Mouse (Mus musculus): ENCODE results near the gene Rere. TPM values are rescaled to one million over a fixed set of nuclear protein-coding genes. Genes with fewer than 3 reads are reported as not detected.
A peak's percentile ranks its signal among the peaks of the same experiment; 100 is the strongest.
"Not testable (repeated sequence)": the region's sequence is repeated elsewhere in the genome, so short reads cannot be mapped to it uniquely, and the experiment has no call there.

Rere gene
- polyA plus RNA-seq, 1 experiment from 2014 or later, result 16.0 TPM

- TF ChIP-seq EP300 (IDR thresholded peaks at IDR 0.05) (no peak), CTCF (IDR thresholded peaks at IDR 0.05) (no peak)
Measured at GRCm38 (mm10) chr4:150493258-150493937, 212.0 kb downstream of the Rere start.

GRCm38 (mm10) chr4:150493938-150494330 is 212.5 kb downstream of the Rere start:
- DNase-seq (ENCODE audit: low spot score); H3K27ac ChIP-seq (ENCODE audit: low read length); H3K4me2 ChIP-seq (replicated peaks; ENCODE audit: low read depth, low read length); H3K9me3 ChIP-seq (ENCODE audit: low read length); ATAC-seq; H3K9ac ChIP-seq (replicated peaks; ENCODE audit: low read depth); H3K4me1 ChIP-seq (ENCODE audit: insufficient read depth, low read depth, low read length); H3K4me3 ChIP-seq (ENCODE audit: low read depth, low read length); H3K36me3 ChIP-seq (ENCODE audit: insufficient read depth, low read length); H3K27me3 ChIP-seq (replicated peaks; ENCODE audit: insufficient read depth, low read length): not testable (repeated sequence)
- 91% methylated on average over 2 of the region's 5 CpGs for WGBS

More at GRCm38 (mm10) chr4:150493258-150493937, 212.0 kb downstream of the Rere start:
- Histone ChIP-seq H3K4me1 (ENCODE audit: insufficient read depth, low read depth, low read length) (peaks cover 5% of the 10 kb centered on the region; the same call in 1 of the 2 replicates), H3K27me3 (replicated peaks; ENCODE audit: insufficient read depth, low read length) (no peaks in the 10 kb centered on the region), H3K4me2 (replicated peaks; ENCODE audit: low read depth, low read length) (no peak overlapping the region), H3K9me3 (ENCODE audit: low read length) (no peaks in the 10 kb centered on the region), H3K36me3 (ENCODE audit: insufficient read depth, low read length) (no peaks in the 10 kb centered on the region), H3K9ac (replicated peaks; ENCODE audit: low read depth) (no peak overlapping the region), H3K4me3 (ENCODE audit: low read depth, low read length) (no peak overlapping the region), H3K27ac (ENCODE audit: low read length) (no peak overlapping the region)
- 53% methylated on average over 7 of the region's 7 CpGs for WGBS
- peak; percentile 50 for ATAC-seq
- DNase-seq (ENCODE audit: low spot score), result no peak

- Histone ChIP-seq H3K4me3 (ENCODE audit: low read depth, low read length) (no peak overlapping the region), H3K4me1 (ENCODE audit: insufficient read depth, low read depth, low read length) (no peaks in the 10 kb centered on the region), H3K27ac (ENCODE audit: low read length) (no peak overlapping the region), H3K27me3 (replicated peaks; ENCODE audit: insufficient read depth, low read length) (no peaks in the 10 kb centered on the region), H3K4me2 (replicated peaks; ENCODE audit: low read depth, low read length) (no peak overlapping the region), H3K9me3 (ENCODE audit: low read length) (no peaks in the 10 kb centered on the region), H3K9ac (replicated peaks; ENCODE audit: low read depth) (no peak overlapping the region), H3K36me3 (ENCODE audit: insufficient read depth, low read length) (no peaks in the 10 kb centered on the region)
- WGBS, result 64% methylated on average over 2 of the region's 2 CpGs
- TF ChIP-seq EP300 (IDR thresholded peaks at IDR 0.05) (no peak), CTCF (IDR thresholded peaks at IDR 0.05) (no peak)
- DNase-seq (ENCODE audit: low spot score), result peak; percentile 69
- ATAC-seq, result peak; percentile 57
Measured at GRCm38 (mm10) chr4:150495568-150495967, 214.1 kb downstream of the Rere start.

GRCm38 (mm10) chr4:150504304-150505021 is 223.0 kb downstream of the Rere start:
- no peak for DNase-seq (ENCODE audit: low spot score)
- Histone ChIP-seq H3K9me3 (ENCODE audit: low read length) (no peaks in the 10 kb centered on the region), H3K4me2 (replicated peaks; ENCODE audit: low read depth, low read length) (no peak overlapping the region), H3K36me3 (ENCODE audit: insufficient read depth, low read length) (0 out of 2 replicates have a peak, but pooled peaks cover 3% of the 10 kb centered on the region), H3K27ac (ENCODE audit: low read length) (no peak overlapping the region), H3K27me3 (replicated peaks; ENCODE audit: insufficient read depth, low read length) (no peaks in the 10 kb centered on the region), H3K4me1 (ENCODE audit: insufficient read depth, low read depth, low read length) (no peaks in the 10 kb centered on the region), H3K4me3 (ENCODE audit: low read depth, low read length) (no peak overlapping the region), H3K9ac (replicated peaks; ENCODE audit: low read depth) (no peak overlapping the region)
- TF ChIP-seq EP300 (IDR thresholded peaks at IDR 0.05), result no peak
- no peak for TF ChIP-seq CTCF (IDR thresholded peaks at IDR 0.05)
- 88% methylated on average over 11 of the region's 11 CpGs for WGBS
- no peak for ATAC-seq

- Histone ChIP-seq H3K4me1 (ENCODE audit: insufficient read depth, low read depth, low read length) (no peaks in the 10 kb centered on the region), H3K27ac (ENCODE audit: low read length) (no peak overlapping the region), H3K36me3 (ENCODE audit: insufficient read depth, low read length) (peaks cover 6% of the 10 kb centered on the region; the same call in 1 of the 2 replicates), H3K4me3 (ENCODE audit: low read depth, low read length) (no peak overlapping the region), H3K27me3 (replicated peaks; ENCODE audit: insufficient read depth, low read length) (no peaks in the 10 kb centered on the region), H3K9ac (replicated peaks; ENCODE audit: low read depth) (no peak overlapping the region), H3K4me2 (replicated peaks; ENCODE audit: low read depth, low read length) (no peak overlapping the region), H3K9me3 (ENCODE audit: low read length) (no peaks in the 10 kb centered on the region)
- DNase-seq (ENCODE audit: low spot score) (no peak), ATAC-seq (no peak)
- WGBS, result 77% methylated on average over 3 of the region's 3 CpGs
- TF ChIP-seq EP300 (IDR thresholded peaks at IDR 0.05) (no peak), CTCF (IDR thresholded peaks at IDR 0.05) (no peak)
Measured at GRCm38 (mm10) chr4:150509026-150509712, 227.7 kb downstream of the Rere start.

- TF ChIP-seq EP300 (IDR thresholded peaks at IDR 0.05) (no peak), CTCF (IDR thresholded peaks at IDR 0.05) (no peak)
- Histone ChIP-seq H3K9me3 (ENCODE audit: low read length) (no peaks in the 10 kb centered on the region), H3K4me3 (ENCODE audit: low read depth, low read length) (no peak overlapping the region), H3K36me3 (ENCODE audit: insufficient read depth, low read length) (peaks cover 6% of the 10 kb centered on the region; the same call in 1 of the 2 replicates), H3K9ac (replicated peaks; ENCODE audit: low read depth) (no peak overlapping the region), H3K27ac (ENCODE audit: low read length) (no peak overlapping the region), H3K4me1 (ENCODE audit: insufficient read depth, low read depth, low read length) (no peaks in the 10 kb centered on the region), H3K27me3 (replicated peaks; ENCODE audit: insufficient read depth, low read length) (no peaks in the 10 kb centered on the region), H3K4me2 (replicated peaks; ENCODE audit: low read depth, low read length) (no peak overlapping the region)
- no peak for DNase-seq (ENCODE audit: low spot score)
- no peak for ATAC-seq
- WGBS, result 90% methylated on average over 2 of the region's 2 CpGs
Measured at GRCm38 (mm10) chr4:150510036-150510435, 228.6 kb downstream of the Rere start.

GRCm38 (mm10) chr4:150513387-150513786 is 231.9 kb downstream of the Rere start:
- H3K4me2 ChIP-seq (replicated peaks; ENCODE audit: low read depth, low read length); H3K27ac ChIP-seq (ENCODE audit: low read length); H3K9me3 ChIP-seq (ENCODE audit: low read length); DNase-seq (ENCODE audit: low spot score); H3K4me3 ChIP-seq (ENCODE audit: low read depth, low read length); H3K36me3 ChIP-seq (ENCODE audit: insufficient read depth, low read length); ATAC-seq; H3K9ac ChIP-seq (replicated peaks; ENCODE audit: low read depth); H3K27me3 ChIP-seq (replicated peaks; ENCODE audit: insufficient read depth, low read length); H3K4me1 ChIP-seq (ENCODE audit: insufficient read depth, low read depth, low read length): not testable (repeated sequence)
- 86% methylated on average over 4 of the region's 6 CpGs for WGBS

Data from lung, postnatal 0 days (tissue).